Mouse (Mus musculus) cerebellum, adult (tissue): ENCODE results near the gene Gm11444.

Experiments
- ATAC-seq: cut with Nextera tagmentation; 2 replicates; pipeline ENCODE4 v1.9.2; 2017; ENCODE audit warnings: mild to moderate bottlenecking, moderate library complexity, mixed read lengths; ENCODE audit not compliant: insufficient number of reproducible peaks, low FRiP score, low TSS enrichment

The Gm11444 gene

DNA sequence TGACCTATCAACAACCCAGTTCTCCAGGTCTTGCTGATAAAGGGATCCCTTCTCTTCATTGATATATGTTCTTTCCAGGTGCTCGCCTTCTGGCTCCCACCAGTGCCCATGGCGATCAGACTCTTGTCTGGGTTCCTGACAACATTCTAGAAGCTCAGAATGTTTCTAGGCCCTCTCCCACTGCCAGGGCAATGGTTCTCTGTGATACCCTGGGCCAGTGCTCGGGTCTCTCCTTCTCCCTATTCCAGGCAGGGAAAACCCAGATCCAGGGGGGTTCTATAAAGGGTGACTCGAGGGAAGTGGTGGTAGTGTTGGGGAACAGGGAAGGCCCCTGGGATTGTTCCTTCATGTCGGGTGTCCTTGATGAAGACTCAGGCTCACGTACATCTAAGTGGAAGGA, at the start of gene Gm11444:
Gm11444 (minus strand) TSS at position 101 of the 400 bp plus-strand sequence.
- no peak for ATAC-seq

DNA sequence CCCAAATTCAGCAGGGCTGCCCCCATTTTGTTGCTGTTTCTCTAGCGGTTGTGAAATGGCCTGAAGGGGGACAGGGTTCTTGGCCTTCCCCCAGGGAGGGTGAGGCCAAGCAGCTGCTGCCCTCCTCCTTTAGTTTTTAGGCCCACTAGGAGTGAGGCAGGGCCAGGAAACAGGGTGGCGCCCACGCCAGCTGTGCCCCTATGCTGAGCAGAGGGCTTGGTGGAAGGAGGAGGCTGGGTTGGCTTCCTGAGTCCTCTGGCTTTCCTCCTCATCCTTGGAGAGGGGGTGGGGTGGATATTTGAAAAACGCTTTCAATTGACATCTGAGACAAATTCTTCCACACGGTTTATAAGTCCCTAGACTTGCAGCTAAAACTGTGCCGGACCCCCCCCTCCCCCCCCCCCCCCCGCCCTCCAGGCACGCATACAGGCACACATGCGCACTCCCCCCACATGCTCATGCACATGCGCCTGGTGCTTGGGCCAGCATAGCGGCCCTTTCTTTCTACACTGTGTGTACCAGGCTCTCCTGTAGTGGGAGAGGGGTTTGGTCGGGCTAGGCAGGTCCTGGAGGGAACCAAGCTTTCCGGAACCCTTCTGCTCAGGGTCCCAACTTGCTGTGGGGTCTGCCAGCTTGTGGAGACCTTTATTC, 46.3 kb upstream of the Gm11444 start:
- ATAC-seq = no peak

DNA sequence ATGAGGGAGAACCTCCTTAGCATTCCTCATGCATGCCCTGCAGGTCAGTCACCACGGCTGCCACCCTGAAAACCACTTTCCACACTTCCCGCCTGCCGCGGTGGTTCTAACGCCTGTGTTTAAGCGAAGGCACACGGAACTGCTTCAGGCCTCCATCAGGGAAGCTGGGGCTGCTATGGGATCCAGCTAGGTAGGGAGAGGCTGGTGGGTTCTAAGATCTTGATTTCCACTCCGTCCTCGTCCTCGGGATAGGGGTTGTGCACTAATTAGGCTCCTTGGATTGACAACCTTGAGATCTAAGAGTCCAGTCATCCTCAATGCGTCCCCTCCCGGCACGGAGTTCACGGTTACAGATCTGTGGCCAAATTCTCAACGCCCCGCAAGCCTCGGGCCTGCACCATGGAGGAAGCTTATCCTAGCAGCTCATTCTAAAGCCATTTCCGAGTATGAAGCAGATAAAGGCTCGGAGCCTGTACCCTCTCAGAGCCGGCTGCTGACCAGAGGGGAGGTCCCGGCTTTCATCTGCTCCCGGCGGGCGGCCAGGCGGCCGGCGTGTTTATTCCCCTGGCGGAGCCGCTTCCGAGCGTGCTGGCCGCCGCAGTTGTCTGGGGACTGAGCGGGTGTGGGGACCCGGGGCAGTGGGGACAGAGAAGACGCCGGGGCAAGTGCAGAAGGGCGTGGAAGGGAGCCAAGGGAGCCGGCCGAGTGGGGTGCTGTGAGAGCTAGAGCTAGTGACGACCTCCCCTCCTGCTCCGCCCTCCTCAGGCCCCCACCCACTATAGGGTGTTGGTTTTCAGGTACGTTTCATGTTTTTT, 44.8 kb upstream of the Gm11444 start:
- ATAC-seq = no peak

DNA sequence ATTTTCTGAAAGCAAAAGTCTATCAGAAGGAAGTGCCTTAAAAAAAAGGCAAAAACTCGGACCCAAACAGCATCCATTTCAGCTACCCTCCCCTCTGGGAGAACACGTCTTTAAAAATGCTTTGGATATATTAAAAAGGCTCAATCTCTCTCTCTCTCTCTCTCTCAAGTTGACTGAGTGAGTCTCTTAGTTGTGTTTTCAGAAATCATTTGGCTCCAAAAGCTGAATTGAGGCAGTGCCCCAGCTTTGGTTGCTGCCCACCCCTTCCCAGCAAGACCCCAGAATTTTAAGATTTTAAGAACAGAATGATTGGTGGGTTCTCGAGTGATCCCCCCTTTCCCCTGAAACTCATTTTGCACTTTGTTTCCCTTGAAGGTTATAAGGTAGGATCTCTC, 44.0 kb upstream of the Gm11444 start:
- no peak for ATAC-seq

DNA sequence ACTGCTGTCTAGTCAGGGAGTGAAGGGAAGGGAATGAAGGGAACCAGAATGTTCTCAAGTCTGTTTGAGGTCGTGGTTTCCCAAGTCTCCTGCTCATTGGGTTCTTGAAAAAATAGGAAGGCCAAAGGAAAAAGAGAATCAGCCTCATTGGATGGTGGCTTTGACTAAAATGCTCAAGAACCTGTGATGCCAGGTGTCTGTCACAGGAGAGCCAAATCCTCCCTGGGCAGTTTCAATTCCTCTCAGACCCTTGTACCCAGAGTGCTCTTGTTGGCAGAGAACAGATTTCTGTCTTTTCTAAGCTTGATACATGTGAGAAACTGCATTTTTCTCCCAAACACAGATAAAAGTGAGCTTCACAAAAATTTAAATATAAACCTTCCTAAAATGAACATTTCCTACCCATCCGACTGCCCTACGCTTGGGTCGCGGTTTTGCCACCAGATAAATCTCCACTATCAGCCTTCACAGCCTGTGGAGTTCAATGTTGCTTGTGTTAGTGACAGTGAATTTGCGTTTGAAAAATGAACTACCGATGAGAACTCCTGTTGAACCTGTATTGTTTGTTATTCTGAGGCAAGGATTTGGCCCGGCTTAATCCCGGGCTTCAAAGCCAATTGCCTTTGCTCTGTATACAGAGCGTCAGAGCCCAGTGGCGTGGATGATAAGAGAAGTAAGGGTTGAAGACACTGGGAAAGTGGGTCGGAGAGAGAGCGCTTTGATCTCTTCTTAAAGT, 43.4 kb upstream of the Gm11444 start:
- ATAC-seq = no peak

DNA sequence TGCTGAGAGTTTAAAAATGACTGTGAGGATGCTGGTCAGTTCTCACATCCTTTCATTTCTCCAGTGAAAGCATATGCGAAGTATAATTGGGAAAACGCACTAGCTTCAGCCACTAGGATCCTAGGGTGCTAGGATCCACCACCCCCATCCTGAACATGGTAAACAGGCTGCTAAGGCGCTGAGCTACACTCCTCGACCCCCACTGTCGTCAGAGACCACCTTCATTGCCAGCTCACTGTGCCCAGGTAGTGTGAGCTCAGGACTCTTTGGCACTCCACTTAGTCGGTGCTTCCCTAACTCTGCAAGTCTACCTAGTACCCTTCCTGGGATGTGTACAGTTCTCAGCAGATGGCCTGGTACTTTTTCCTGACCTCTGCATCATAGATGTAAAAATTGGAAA, 42.6 kb upstream of the Gm11444 start:
- no peak for ATAC-seq

DNA sequence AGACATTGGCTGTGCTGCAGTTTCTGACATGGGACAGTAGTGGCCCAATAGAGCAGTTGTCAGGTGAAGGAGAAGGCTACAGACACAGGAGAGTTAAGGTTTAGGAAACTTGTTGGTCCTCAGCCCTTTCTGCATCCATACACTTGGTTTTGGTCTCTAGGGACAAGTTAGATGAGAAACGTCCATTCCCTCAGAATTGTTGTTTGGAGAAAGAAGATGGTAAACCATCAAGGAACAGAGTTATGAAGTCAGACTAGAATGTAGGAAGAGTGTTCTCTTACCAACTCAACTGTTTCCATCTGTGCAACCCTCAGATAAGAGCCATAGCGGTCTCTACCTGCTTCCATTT, 41.5 kb upstream of the Gm11444 start:
- no peak for ATAC-seq

DNA sequence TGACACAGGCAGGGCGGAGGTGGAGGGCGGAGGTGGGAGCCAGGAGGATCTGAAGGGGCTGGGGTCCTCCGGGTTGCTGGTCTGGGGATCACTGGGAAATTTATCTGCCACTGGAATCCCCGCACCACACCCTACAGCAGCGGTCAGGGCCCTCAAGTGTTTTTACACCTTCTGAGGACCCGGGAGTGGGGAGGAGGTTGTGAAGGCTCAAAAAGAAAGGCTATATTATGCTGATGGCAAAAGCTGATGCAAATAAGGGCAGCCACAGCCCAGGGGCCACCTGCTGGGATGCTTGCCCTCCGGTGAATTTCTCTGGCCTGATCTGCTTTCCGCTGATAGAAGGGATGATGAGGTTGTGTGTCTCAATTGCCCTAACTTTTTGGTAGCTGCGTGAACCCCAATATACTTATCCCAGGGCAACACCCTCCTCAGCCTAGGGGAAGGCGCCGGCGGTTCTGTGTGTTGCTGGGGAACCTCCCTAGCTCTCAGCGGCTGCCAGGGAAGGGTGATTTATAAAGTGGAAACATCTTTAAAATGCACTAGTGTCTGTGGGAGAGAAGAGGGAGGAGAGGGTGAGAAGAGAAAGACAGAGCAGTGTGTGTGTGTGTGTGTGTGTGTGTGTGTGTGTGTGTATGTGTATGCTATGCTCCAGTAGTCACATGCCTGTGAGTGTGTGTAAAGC, 41.0 kb upstream of the Gm11444 start:
- no peak for ATAC-seq

DNA sequence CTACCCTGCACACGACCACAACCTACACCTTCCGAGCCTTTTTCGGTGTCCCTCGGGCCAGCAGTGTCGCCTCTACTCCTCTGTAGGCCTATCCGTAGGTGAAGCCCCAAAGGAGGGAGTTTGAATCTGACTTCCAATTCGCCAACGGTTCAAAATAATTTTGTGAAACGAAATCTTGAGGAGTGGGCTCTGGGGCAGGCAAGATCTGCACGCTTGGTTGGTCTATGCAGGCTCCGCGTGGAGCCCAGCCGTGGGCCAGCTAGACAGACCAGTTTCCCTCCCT, 40.4 kb upstream of the Gm11444 start:
- no peak for ATAC-seq

DNA sequence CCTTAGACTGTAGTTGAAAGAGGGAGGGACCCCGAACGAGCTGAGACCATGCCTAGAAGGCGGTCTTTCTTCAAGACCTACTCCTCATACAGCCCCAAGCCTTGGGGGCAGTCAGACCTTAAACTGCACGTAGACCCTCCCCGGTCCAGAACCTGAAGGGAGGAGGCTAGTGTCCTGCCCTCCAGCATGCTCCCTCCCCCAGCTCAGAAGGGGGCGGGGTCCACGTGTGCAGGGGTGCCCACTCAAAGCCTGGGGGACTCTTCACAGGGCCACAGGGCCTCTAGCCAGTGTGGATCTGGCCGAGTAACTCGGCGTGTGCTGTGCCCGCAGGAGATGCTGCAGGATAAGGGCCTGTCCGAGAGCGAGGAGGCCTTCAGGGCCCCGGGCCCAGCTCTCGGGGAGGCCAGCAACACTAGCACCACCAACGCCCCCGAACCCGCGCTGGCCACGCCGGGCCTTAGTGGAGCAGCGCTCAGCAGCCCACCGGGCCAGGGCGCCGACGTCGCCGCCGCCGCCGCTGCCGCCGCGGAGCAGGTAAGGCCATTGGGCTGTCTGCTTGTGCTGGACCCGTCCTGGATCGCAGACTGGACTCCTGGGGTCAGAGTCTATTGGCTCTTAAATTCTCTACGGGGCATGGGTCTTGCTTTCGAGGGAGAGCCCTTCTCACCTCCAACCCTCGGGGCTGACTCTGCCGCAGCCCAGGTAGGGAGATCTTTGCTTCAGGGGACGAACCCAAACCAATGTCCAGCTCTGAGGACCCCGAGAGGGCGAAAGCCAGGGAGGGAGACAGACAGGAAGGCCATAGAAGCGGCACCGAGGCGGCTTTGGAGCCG, 39.8 kb upstream of the Gm11444 start:
- no peak for ATAC-seq

DNA sequence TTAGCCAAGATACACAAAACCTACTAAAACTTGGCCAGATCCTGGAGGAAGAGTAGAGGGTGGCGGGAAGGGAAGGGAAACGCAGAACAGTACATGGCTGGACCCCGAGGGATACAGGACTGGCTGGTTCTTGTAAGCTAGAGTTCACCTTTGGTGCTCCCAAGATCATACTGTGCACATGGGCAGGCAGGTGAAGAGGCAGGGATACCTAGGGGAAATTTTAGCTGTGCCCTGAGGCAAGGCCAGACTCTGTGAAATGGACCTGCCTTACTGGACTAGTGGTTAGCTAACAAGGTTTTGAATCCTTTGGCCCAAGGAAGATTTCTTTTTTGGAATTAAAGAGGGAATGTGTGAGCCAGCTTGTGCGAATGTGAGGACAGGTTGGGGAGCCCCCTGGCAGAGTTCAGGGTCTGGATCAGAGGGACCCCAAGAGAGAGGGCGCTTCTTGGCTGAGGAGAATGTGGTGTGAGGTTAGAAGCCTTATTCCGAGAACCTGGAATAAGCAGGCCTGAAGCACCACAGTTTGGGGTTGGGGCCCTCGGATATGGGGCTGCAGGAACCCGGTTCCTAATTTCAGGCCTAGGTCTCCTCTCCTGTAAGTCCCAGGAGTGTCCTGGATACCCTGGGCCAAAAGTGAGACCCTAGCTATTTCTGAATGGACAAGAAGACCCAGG, 39.1 kb upstream of the Gm11444 start:
- no peak for ATAC-seq

DNA sequence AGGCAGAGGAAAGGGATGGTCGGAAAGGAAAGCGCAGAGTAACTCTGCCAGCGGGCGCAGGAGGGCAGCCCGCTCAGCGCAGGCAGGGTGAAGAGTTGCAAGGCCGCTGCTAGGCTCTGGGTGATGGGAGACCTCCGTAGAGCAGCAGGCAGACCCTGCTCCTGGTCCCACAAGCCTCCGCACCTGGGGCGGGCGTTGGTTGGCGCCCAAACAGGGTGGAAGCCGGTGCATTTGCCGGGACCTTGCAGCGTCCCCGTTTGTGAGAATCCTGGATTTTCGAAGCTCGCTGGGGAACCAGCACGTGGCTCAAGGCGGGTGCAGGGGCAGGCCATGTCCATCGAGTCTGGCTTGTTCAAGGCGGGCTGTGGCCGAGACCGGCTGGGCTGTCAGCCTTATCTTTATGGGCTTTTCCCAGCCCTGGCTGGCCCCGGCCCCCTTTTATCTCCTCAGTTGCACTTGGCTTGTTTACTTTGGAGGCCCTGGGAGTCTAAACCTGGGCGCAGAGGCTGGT, 38.4 kb upstream of the Gm11444 start:
- no peak for ATAC-seq

DNA sequence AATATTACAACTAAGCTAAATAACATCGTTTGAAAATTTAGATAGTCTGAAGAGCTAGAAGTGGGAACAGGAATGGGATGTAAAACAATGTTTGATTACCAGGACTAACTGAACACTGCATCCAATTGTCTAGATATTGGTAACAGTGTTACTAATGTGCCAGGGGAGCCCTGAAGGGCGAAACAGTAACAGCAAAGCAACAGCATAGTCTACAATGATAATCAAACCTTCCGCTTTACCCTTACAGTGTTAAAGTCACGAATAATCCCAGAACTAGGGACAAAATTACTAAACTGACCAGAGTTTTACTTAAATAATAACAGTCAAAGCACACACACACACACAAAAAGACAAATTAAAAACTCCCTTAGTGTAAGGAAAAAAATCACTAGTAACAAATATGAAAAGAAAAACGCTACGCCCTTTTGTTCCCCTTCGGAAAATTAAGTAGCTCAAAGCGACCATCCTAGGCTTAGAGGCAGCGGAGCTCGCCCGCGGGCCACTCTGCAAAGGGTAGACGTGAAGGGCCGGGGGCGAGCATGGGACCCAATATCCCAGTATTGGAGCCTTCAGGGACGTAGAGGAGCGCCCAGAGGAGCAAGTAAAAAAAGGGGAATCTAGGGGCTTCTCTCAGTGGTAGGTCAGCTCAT, 37.8 kb upstream of the Gm11444 start:
- ATAC-seq = no peak

DNA sequence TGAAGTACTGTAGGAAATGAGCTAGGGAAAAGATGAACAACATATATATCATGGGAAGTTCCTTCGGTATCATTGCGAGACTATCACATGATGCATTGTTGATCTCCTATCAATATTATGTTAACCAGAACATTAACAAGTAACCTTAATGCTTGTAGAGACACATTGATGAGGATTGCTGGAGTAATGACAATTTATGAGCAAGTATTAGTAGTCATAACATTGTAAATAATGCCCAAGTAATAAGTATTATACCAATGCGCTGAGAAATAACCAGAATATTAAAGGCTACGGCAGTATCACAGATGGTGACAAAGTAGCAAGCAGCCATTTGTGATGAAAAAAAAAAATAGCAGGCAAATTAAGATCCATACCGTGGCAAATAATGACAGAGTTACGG, 37.1 kb upstream of the Gm11444 start:
- ATAC-seq = no peak

DNA sequence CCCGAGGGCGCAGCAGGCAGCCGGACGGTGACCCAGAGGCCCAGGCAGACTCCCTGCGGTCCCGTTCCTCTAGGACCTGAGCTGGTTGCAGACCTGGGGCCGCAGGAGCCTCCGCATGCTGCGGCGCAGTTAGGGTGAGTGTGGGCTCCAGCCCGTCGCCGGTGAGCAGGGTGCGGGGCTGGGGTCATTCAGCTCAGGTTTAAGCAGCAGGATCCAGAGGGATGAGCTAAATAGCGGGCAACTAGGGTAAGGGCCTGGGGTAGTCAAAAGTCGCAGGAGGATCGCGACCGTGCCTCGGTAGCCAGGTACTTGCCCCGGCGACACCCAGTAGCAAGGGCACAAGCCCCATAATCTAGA, 36.3 kb upstream of the Gm11444 start:
- no peak for ATAC-seq

DNA sequence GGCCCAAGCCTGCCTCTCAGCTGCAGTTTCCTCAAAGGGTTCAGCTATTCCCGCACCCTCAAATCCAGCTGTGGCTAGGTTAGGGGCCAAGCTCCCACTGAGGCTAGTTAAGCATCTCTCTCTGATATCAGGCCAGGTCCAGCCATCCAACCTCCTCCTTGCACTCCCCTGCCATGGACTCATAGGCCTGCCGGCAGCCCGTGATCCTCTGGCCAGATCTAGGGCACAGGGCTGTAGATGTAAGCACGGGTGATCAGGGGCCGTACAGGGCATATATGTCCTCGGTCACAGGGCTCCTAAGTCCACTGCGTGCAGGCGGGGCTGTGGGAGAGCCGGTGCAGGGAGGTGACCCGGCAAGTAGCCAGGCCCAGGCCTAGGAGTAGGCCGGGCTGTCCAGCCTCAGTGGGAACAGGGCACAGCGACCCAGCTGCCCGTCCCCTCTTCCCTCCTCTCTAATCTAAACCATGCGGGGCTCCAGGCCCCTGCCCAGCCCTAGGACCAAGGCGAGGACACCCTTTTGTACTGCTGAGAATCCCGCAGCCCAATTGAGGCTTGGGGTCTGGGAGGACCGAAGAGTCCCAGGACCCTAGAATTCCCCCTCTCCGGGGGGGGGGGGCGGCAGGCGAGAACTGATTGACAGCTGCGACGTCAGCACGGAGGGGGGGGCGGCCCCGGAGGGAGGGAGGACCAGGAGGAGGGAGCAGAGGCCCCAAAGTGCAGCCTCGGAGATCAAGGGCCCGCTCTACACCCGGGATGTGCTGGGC, 35.7 kb upstream of the Gm11444 start, which contains the start of gene Tbx4:
Tbx4 (plus strand) TSS at position 758 of the 764 bp plus-strand sequence.
- ATAC-seq = no peak

DNA sequence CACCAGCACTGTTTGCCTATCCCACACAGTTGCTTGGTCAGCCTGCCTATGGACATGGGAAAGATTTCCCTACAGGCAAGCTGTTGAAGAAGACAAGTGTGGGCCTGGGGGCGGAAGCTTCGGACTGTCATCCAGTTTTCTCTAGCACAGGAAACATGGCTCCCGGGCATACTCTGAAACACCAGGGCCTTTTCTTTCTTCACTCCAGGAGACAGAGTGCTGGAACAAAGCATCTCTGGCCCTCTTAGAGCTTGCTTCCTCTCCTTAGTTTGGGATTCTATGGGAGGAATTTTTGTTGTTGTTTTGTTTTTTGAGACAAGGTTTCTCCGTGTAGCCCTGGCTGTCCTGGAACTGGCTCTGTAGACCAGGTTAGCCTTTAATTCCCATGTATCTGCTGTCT, 34.4 kb upstream of the Gm11444 start:
- ATAC-seq = no peak

DNA sequence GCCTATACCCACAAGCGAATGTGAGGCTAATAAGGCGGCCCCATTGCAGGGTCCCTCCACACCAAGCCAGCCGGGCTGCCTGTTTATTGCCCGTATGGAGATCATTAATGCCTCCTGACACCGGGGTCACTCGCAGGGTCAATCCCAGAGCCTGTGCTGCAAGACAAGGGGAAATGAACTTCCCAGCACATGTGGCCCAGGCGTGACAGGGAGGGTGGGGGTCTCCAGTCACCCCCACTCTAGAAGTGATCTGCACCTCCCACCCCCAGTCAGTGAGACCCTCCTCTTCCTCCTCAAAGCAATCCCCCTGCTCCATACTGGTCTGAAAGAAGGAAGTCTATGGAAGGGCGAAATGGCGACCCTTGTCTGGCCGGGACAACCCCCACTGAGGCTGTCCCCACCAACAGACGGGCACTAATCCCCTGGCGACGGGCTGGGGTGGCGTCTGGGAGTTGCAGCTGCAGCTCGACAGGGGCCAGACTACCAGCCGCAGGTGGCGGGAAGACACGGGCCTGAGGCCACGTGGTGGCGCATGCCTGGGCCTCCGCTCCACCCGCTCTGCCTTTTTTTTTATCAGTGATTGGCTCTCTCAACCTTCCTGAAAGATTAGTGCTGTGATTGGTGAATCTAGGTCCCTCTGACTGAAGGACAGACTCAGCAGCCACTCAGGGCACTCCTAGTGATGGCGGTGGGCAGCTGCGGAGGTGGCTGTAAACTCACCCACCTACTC, 26.1 kb upstream of the Gm11444 start:
- no peak for ATAC-seq
